Mouse (Mus musculus): ENCODE measurements at regions not wholly inside any gene's neighbourhood (a gene's known extent, or its start where the extent isn't known, plus 50 kb on each side); places are given as distances from the start of the nearest gene placed in this dataset.
A peak's percentile ranks its signal among the peaks of the same experiment; 100 is the strongest.

- no peaks in the 10 kb centered on the region for H3K4me1 ChIP-seq
- H3K27me3 ChIP-seq: no peaks in the 10 kb centered on the region
- no peak for ATAC-seq (ENCODE audit: insufficient number of reproducible peaks, insufficient read depth, low FRiP score, low TSS enrichment)
- H3K9ac ChIP-seq: no peak overlapping the region
- no peak overlapping the region for H3K4me2 ChIP-seq (replicated peaks)
- WGBS: 84% methylated on average over 2 of the region's 2 CpGs
- H3K27ac ChIP-seq: no peak overlapping the region
- no peak overlapping the region for H3K4me3 ChIP-seq
- no peaks in the 10 kb centered on the region for H3K9me3 ChIP-seq
- H3K36me3 ChIP-seq: no peaks in the 10 kb centered on the region
Measured at GRCm38 (mm10) chr13:50966826-50967225, 133.9 kb upstream of the Spin1 start.

GRCm38 (mm10) chr13:50973379-50973778 lies 127.3 kb upstream of the Spin1 start:
- WGBS: 72% methylated on average over 8 of the region's 8 CpGs
- no peaks in the 10 kb centered on the region for H3K27me3 ChIP-seq
- no peak for ATAC-seq (ENCODE audit: insufficient number of reproducible peaks, insufficient read depth, low FRiP score, low TSS enrichment)
- no peak overlapping the region for H3K9ac ChIP-seq
- H3K4me3 ChIP-seq: no peak overlapping the region
- peaks cover 4% of the 10 kb centered on the region; the same call in 1 of the 2 replicates for H3K4me1 ChIP-seq
- no peak overlapping the region for H3K4me2 ChIP-seq (replicated peaks)
- H3K36me3 ChIP-seq: no peaks in the 10 kb centered on the region
- no peak overlapping the region for H3K27ac ChIP-seq
- no peaks in the 10 kb centered on the region for H3K9me3 ChIP-seq

- H3K4me1 ChIP-seq: peaks cover 4% of the 10 kb centered on the region; the same call in 1 of the 2 replicates
- H3K27ac ChIP-seq: no peak overlapping the region
- H3K9ac ChIP-seq: no peak overlapping the region
- H3K4me3 ChIP-seq: no peak overlapping the region
- no peak for ATAC-seq (ENCODE audit: insufficient number of reproducible peaks, insufficient read depth, low FRiP score, low TSS enrichment)
- 54% methylated on average over 12 of the region's 12 CpGs for WGBS
- H3K27me3 ChIP-seq: no peaks in the 10 kb centered on the region
- H3K36me3 ChIP-seq: no peaks in the 10 kb centered on the region
- no peak overlapping the region for H3K4me2 ChIP-seq (replicated peaks)
- H3K9me3 ChIP-seq: no peaks in the 10 kb centered on the region
Measured at GRCm38 (mm10) chr13:50975306-50975920, 125.3 kb upstream of the Spin1 start.

- H3K27me3 ChIP-seq: no peaks in the 10 kb centered on the region
Measured at GRCm38 (mm10) chr13:50982005-50982404, 118.7 kb upstream of the Spin1 start.

DNA sequence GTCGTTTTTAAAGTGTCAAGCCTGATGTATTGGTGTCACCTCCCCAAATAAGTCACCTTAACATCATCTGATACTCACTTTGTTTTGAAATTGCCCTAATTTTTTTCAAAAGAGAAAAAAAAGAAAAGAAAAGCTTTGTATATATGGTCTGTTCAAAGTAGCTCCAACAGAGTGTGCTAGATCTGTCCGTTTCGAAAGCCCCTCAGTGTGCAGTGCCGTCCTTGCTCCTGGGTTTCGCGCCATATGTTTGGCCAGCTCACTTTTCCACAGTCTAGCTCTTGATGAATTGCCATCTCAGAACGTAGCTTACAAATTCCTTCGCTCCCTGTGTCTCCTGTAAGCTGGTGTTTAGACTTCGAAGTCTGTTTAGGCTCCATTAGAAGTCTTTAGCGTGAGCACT lies 117.7 kb upstream of the Spin1 start:
- no peak overlapping the region for H3K4me3 ChIP-seq
- H3K4me2 ChIP-seq (replicated peaks): no peak overlapping the region
- no peaks in the 10 kb centered on the region for H3K9me3 ChIP-seq
- peaks cover 3% of the 10 kb centered on the region; the same call in 1 of the 2 replicates for H3K4me1 ChIP-seq
- 76% methylated on average over 10 of the region's 10 CpGs for WGBS
- H3K9ac ChIP-seq: no peak overlapping the region
- H3K27ac ChIP-seq: no peak overlapping the region
- no peaks in the 10 kb centered on the region for H3K27me3 ChIP-seq
- no peaks in the 10 kb centered on the region for H3K36me3 ChIP-seq
- no peak for ATAC-seq (ENCODE audit: insufficient number of reproducible peaks, insufficient read depth, low FRiP score, low TSS enrichment)

More at GRCm38 (mm10) chr13:50982005-50982404, 118.7 kb upstream of the Spin1 start:
- H3K27ac ChIP-seq: no peak overlapping the region
- H3K9ac ChIP-seq: no peak overlapping the region
- no peaks in the 10 kb centered on the region for H3K9me3 ChIP-seq
- ATAC-seq (ENCODE audit: insufficient number of reproducible peaks, insufficient read depth, low FRiP score, low TSS enrichment): no peak
- no peak overlapping the region for H3K4me3 ChIP-seq
- 27% methylated on average over 1 of the region's 1 CpGs for WGBS
- peaks cover 3% of the 10 kb centered on the region; the same call in 1 of the 2 replicates for H3K4me1 ChIP-seq
- H3K36me3 ChIP-seq: no peaks in the 10 kb centered on the region
- H3K4me2 ChIP-seq (replicated peaks): no peak overlapping the region

DNA sequence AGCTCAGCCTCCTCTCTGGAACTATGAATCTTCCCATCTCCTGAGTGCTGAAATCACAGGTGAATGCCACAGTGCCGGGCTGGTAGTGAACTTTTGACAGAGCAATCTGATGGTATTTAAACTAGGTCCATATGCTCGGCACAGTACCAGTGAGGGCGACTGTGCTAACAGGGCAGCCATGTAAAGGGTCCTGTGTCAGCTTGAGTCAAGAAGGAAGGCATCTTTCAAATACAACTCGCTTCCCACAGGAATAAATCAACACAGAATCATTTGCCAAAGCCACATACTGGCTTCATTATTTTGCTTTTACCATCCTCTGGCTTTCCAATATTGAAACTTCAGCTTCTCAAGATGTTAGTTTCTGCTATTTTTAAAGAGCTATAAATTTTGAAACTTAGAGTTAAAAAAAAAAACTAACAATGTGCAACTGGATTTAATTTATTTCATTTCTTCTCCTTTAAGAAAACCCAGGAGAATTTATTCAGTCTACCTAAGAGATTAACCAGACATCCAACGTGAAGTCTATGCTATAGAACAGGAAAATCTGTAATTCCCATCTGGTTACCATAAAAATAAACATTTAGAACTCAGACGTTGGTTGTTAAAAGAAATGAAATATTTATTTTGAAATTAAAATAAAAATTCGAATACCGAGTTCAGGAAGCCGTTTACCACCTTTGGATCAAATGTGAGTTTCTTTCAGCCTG lies 108.8 kb upstream of the Spin1 start:
- H3K4me1 ChIP-seq: peaks cover 14% of the 10 kb centered on the region; the same call in 1 of the 2 replicates
- H3K9ac ChIP-seq: no peak overlapping the region
- H3K4me2 ChIP-seq (replicated peaks): no peak overlapping the region
- no peaks in the 10 kb centered on the region for H3K27me3 ChIP-seq
- ATAC-seq (ENCODE audit: insufficient number of reproducible peaks, insufficient read depth, low FRiP score, low TSS enrichment): no peak; the same call in 1 of the 2 replicates
- H3K27ac ChIP-seq: peak overlapping the region; percentile 72
- H3K36me3 ChIP-seq: no peaks in the 10 kb centered on the region
- no peaks in the 10 kb centered on the region for H3K9me3 ChIP-seq
- 38% methylated on average over 9 of the region's 9 CpGs for WGBS
- H3K4me3 ChIP-seq: no peak overlapping the region

- no peak overlapping the region for H3K27ac ChIP-seq
- WGBS: 90% methylated on average over 4 of the region's 4 CpGs
- no peak for ATAC-seq (ENCODE audit: insufficient number of reproducible peaks, insufficient read depth, low FRiP score, low TSS enrichment)
Measured at GRCm38 (mm10) chr13:50999738-51000137, 100.9 kb upstream of the Spin1 start.

DNA sequence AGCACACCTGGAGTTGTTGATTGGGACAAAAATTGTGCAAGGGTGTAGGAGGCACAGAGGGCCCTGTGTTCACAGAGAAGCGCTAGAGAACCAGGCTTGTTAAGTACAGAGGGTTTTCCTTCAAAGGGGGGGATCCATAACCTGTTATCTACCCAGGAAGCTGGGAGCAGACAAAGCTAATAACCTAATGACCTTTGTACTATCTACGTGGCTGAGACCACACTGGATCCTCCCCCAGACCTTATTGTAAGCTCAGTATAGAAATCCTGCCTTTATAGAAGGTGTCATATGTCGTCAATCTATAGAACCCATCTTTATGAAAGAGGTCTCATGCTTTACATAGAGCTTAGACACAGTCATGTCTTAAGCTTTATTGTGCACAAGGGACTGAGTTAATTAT lies 95.9 kb upstream of the Spin1 start:
- no peaks in the 10 kb centered on the region for H3K4me1 ChIP-seq
- H3K36me3 ChIP-seq: no peaks in the 10 kb centered on the region
- no peaks in the 10 kb centered on the region for H3K9me3 ChIP-seq
- WGBS: 77% methylated on average over 3 of the region's 3 CpGs
- ATAC-seq (ENCODE audit: insufficient number of reproducible peaks, insufficient read depth, low FRiP score, low TSS enrichment): no peak
- no peak overlapping the region for H3K27ac ChIP-seq
- no peak overlapping the region for H3K4me3 ChIP-seq
- H3K27me3 ChIP-seq: no peaks in the 10 kb centered on the region
- no peak overlapping the region for H3K4me2 ChIP-seq (replicated peaks)
- H3K9ac ChIP-seq: no peak overlapping the region

More at GRCm38 (mm10) chr13:50999738-51000137, 100.9 kb upstream of the Spin1 start:
- H3K4me3 ChIP-seq: no peak overlapping the region
- no peaks in the 10 kb centered on the region for H3K27me3 ChIP-seq
- H3K9ac ChIP-seq: no peak overlapping the region
- H3K36me3 ChIP-seq: no peaks in the 10 kb centered on the region
- H3K9me3 ChIP-seq: no peaks in the 10 kb centered on the region
- no peaks in the 10 kb centered on the region for H3K4me1 ChIP-seq
- no peak overlapping the region for H3K4me2 ChIP-seq (replicated peaks)

GRCm38 (mm10) chr13:51010736-51011135 lies 89.9 kb upstream of the Spin1 start:
- Histone ChIP-seq H3K27ac (no peak overlapping the region), H3K27me3 (no peaks in the 10 kb centered on the region), H3K36me3 (no peaks in the 10 kb centered on the region), H3K4me1 (no peaks in the 10 kb centered on the region), H3K4me3 (no peak overlapping the region), H3K4me2 (replicated peaks) (no peak overlapping the region), H3K9me3 (no peaks in the 10 kb centered on the region), H3K9ac (no peak overlapping the region)
- WGBS: 81% methylated on average over 7 of the region's 7 CpGs
- no peak for ATAC-seq (ENCODE audit: insufficient number of reproducible peaks, insufficient read depth, low FRiP score, low TSS enrichment)

- no peaks in the 10 kb centered on the region for H3K36me3 ChIP-seq
- no peak overlapping the region for H3K27ac ChIP-seq
- H3K9me3 ChIP-seq: no peaks in the 10 kb centered on the region
- peaks cover 19% of the 10 kb centered on the region for H3K4me1 ChIP-seq
- no peak for ATAC-seq (ENCODE audit: insufficient number of reproducible peaks, insufficient read depth, low FRiP score, low TSS enrichment)
- no peak overlapping the region for H3K4me3 ChIP-seq
- 66% methylated on average over 3 of the region's 3 CpGs for WGBS
- no peak overlapping the region for H3K4me2 ChIP-seq (replicated peaks)
- H3K27me3 ChIP-seq: no peaks in the 10 kb centered on the region
- H3K9ac ChIP-seq: no peak overlapping the region
Measured at GRCm38 (mm10) chr13:51016209-51016608, 84.5 kb upstream of the Spin1 start.

DNA sequence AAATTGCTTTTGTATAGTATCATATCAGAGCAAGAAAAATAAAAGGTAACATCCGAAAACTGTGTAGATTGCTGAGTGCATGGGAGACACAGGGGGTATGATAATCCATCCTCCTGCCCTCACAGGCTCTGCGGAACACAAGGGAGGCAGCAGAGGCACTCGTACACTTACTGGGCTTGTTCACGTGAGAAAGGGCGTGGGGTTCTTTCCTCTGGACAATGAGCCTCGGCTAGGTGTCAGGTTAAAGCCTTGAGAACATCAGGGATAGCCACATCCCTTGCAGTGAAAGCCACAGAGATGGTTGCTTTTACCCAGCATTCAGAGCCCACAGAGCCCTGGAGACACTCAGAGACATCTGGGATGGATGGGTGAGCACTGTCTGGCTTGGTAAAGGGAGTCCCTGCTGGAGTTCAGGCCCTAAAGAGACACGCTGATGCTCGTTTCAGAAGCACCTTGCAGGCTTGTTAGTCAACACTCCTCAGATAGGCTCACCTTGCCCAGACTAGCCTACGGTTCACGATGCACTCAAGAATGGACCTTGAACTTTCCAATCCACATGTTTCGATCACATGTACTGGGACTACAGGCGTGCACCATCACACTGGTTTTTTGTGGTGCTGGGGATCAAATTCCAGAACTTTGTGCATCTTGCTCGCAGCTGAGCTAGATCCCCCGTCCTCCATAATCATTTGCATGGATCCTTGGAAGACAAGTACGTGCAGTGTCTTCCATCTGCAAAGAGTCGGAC lies 83.5 kb upstream of the Spin1 start:
- Histone ChIP-seq H3K27ac (peak overlapping the region; percentile 91), H3K27me3 (no peaks in the 10 kb centered on the region), H3K4me3 (no peak overlapping the region), H3K9ac (no peak overlapping the region), H3K4me2 (replicated peaks) (0 out of 2 replicates have a peak overlapping the region, but pooled peaks have one; percentile 10), H3K9me3 (no peaks in the 10 kb centered on the region), H3K36me3 (no peaks in the 10 kb centered on the region), H3K4me1 (peaks cover 28% of the 10 kb centered on the region)
- 57% methylated on average over 16 of the region's 16 CpGs for WGBS
- no peak for ATAC-seq (ENCODE audit: insufficient number of reproducible peaks, insufficient read depth, low FRiP score, low TSS enrichment)

Data from embryonic facial prominence, embryonic 12.5 days (tissue).